Mouse (Mus musculus): Measurements from ENCODE around the gene Aff3.

The Aff3 gene

GRCm38 (mm10) chr1:38545282-38545945 is 119.3 kb downstream of the Aff3 start:
- no peak for DNase-seq (ENCODE audit: low read depth, low spot score)

GRCm38 (mm10) chr1:38544501-38544900 is 120.3 kb downstream of the Aff3 start:
- DNase-seq (ENCODE audit: low read depth, low spot score) = no peak

DNA sequence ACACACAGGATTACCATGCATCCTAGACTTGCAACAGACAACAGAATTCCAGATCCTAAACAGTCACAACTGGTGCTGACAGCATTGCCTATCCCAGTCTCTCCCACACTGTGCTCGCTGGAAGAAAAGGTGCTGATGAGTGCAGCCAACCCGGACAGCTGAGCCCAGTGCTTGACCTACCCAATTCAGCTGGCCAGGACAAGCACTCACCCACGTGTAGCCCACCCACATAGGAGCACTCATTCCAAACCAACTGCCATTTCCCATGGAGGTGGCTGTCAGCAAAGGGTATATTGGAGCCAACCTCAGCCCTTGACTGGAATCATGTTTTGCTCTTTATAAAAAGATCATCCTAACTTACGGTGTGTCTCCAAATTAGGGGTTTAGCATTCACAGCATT is 123.2 kb downstream of the Aff3 start:
- no peak for DNase-seq (ENCODE audit: low read depth, low spot score)

GRCm38 (mm10) chr1:38536929-38537540 is 127.7 kb downstream of the Aff3 start:
- no peak for DNase-seq (ENCODE audit: low read depth, low spot score)

DNA sequence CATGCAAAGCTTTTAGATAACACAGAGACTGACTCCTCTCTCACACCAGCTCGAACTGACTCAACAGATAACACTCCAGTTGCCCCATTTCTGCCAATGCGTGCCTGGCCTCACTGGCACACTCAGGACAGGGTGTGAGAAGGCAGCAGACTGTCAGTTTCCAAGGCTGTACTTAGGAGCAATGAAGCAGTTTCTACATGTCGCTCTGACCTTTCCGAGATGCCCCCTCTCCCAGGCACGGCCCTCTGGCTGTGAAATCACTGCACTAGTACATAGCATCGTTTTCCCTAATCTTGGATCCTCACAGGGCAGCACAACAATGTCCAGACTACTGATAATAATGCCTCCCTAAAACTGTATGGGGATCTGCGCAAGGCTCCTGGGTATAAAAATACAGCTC is 132.2 kb downstream of the Aff3 start:
- no peak for DNase-seq (ENCODE audit: low read depth, low spot score)

DNA sequence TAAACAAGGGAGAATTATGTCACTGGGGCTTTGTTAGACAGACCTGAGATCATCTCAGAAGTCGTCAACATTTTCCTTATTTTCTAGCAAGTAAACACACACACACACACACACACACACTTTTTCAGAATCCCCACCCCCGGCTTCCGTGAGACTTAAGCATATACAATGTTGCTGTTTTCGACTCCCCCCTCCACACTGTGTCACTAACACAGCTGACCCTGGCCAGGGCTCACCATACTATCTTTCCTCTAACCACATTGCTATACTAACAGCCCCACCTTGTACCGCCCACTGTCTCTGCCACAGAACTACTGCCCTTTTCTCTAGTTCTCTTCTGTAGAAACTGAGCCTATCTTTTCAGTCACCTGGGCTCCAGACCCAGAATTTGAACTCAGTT is 136.1 kb downstream of the Aff3 start:
- no peak for DNase-seq (ENCODE audit: low read depth, low spot score)

DNA sequence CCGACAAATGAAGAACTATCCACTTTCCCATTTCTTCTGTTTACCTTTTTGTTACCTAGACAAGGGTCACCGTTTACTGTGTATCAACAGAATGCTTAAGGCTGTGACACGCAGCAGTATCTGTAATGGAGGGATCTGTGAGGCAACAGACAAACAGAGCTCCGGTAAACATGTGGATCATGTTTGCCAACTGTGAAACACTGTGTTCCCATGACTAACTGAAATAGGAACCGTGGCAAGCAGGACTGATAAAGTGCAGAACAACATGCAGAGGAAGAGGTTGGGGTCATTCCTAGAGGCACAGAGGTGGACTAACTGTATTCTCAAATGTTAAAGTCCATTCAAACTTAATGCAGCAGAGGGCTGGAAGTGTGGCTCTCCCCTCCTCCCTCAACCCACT is 138.2 kb downstream of the Aff3 start:
- DNase-seq (ENCODE audit: low read depth, low spot score) = no peak

DNA sequence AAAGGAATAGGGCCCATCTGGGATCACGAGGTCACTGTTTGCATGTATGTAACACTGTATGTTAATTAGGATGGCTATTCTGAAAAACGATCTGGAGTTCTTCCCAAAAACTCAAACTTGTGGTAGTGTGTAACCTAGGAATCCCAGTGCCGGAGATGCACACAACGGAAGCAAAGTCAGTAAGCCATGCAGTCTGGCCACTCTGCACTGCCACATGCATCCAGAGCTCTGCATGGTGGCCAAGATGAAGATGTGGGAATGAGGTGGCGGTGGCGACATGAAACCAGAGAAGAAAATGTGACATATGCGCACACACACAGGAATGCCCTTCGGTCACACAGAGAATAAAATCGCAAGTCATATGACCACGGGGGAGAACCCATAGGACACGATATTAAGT is 143.1 kb downstream of the Aff3 start:
- DNase-seq (ENCODE audit: low read depth, low spot score) = no peak

DNA sequence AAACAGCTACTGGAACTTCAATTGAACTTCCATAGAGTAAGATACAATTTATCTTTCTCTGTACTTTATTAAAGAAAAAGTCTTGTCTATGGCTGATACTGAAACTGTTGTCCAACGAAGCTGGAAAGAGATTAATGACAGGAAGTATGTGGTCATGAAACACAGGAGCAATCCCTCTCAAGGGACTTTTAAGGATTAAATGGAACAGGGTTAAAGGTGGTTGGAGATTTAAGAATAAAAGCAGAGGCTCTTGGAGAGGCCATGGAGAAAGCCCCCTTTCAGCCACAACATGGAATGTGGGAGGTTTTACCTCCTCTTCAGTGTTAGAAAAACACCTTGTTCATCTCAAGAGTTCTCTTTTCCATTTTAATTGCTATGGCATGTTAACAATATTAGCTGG is 148.5 kb downstream of the Aff3 start:
- DNase-seq (ENCODE audit: low read depth, low spot score) = no peak

DNA sequence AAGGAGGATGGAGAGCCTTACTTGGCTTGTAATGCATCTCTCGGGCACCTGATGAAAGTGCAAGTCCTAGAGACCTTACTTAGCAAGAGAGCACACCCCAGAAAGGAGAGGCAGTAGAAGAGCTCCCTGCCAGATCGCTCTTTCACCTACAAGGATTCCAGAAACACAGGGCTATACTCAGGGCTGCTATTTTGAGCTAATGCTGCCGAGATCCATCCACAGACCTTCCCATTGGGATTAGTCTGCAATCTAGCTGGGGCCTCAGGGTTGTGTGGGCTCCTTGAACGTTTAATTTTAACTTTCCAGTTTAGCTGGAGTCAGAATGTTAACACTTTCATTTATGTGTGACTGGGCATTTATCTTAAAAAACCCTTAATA is 150.1 kb downstream of the Aff3 start:
- DNase-seq (ENCODE audit: low read depth, low spot score) = no peak

DNA sequence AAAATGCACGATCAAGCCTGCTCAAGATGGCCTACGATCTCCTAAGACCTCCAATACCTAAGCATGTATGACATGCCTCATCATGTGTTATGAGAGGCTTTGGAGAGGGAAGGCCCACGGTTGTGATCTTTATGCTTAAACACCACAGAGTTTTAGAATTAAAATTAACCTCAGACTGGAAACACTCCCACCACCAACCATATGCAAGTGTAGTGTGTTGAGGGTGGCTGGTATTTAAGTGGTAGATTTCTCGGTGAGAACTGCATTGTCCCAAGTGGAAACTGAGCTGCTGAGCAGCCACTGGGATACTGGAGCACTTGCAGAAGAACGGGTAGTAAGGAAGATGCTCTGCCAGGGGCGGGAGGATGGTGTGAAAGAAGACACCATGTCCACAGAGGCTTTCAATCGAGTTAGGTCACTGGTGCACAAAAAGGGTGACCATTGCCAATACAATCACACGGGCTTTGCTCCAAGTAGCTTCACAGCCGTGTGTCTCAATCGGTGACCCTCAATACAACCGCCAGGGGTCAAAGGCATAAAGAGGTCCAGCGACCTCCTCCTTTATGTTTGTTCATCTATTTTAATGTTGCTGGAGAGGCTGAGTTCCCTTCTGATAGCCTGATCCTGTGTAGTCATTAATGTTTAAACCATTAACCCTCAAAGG is 150.7 kb downstream of the Aff3 start:
- DNase-seq (ENCODE audit: low read depth, low spot score) = no peak

DNA sequence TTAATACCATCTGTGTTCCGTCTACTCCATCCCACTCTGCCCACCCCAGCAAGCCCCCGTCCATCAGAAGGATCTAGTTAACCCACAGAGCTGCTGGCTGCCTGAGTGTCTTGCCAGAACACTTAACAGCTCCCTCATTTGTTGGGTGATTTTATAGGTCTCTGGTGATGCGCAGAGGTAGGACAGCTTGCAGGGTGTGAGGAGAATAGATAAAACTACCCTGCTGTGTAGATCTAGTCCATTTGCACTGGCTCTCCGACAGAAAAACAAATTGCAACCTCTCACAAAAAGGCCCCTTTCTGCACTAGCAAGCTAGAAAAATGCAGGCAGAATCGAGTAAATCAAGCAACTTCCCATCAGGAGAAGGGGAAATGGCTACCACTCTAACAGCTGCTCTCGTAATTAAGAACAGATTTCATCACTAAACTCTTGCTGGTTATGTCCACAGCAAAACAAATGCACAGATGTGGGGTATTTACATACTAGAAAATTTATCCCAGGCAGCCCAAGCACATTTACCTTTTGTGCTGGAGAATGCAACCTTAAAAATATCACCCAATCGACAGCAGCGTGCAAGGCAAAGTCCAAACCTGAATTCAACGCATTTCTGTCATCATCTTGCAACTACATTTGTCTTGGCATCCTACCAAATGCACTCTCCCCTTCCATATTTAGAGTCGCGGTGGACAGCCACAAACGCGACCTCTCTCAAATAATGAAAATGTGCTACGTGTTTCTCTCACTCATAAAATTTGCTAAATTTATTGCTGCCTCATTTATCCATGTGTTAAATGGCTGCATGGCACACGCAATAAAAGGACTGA is 152.3 kb downstream of the Aff3 start:
- DNase-seq (ENCODE audit: low read depth, low spot score) = no peak

GRCm38 (mm10) chr1:38511076-38511475 is 153.7 kb downstream of the Aff3 start:
- DNase-seq (ENCODE audit: low read depth, low spot score) = no peak

DNA sequence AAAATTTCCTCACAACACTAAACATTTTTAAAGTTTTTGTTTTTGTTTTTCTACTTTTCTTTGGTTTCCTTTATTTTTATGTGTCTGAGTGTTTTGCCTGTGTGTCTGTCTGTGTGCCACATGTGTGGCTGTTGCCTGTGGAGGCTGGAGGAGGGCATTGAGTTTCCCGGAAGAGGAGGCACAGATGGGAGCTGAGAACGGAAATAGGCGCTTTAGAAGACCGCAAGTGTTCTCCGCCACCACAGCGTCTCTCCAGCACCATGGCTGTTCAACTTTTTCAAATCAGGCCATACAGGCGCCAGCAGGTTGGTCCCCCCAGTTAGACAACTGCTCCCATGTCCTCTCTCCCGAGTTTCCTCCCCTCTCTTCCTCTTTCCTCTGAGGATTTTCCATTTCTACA is 155.5 kb downstream of the Aff3 start:
- DNase-seq (ENCODE audit: low read depth, low spot score) = no peak

DNA sequence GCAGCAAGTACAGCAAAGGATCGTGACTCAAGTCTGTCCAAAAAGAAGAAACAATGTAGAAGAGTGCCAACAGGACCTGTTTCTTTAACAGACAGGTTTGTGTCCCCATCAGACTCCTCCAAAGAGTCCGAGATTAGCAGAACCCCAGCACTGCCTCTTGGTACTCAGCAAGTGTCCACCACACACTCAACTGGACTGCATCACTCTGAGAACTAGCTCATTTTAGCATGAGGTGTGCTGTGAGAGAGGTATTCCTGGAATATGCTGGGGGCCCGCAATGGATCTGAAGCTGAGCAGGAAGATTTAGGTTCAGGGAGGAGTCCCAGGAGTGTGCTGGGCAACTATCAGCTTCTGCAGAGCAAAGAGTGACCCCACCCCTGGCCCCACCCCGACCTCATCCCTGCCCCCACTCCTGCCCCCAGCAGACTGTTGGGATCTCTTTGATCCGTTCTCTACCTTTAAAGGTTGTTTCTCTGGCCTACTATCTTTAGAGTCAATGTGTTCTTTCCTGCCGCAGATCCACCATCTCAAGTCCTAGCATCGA is 157.0 kb downstream of the Aff3 start:
- DNase-seq (ENCODE audit: low read depth, low spot score) = no peak

DNA sequence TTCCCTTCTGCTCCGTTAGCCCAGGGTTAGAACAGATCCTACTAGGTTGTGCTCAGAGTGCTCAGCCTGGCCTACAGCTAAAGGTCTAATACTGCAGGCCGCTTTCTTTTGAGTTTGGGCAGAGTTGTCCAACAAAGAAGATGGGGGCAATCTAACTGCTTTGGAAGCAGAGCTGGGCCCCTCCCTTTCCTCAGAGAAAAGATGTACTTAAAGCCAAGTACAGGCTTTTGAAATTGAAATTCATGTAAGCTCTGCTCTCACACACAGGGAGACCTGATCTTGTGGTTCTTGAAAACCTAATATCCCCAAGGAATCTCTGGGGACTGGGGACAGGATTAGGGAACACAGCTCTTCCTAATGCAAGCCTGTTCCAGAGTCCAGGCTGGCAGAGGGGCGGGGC is 158.4 kb downstream of the Aff3 start:
- no peak for DNase-seq (ENCODE audit: low read depth, low spot score)

DNA sequence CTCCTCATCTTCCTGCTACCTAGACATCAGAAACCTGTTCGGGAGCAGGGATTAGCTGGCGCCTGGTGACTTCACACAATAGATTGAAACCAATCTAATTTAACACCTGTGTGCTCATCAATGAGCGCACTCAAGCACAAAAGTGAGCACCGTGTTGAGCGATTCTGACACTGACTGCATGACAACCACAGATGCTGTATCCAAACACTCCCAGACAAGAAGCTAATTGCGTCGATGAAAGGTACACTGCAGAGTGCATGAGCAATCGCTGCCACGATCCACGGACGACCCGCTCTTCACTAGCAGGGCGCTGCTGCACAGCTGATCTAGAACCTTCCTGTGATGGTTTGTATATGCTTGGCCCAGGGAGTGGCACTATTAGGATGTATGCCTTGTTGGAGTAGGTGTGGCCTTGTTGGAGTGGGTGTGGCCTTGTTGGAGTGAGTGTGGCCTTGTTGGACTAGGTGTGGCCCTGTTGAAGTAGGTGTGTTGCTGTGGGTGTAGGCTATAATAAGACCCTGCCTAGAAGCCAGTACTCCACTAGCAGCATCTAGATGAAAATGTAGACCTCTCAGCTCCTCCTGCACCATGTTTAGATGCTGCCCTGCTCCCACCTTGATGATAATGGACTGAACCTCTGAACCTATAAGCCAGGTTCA is 161.2 kb downstream of the Aff3 start:
- no peak for DNase-seq (ENCODE audit: low read depth, low spot score)

DNA sequence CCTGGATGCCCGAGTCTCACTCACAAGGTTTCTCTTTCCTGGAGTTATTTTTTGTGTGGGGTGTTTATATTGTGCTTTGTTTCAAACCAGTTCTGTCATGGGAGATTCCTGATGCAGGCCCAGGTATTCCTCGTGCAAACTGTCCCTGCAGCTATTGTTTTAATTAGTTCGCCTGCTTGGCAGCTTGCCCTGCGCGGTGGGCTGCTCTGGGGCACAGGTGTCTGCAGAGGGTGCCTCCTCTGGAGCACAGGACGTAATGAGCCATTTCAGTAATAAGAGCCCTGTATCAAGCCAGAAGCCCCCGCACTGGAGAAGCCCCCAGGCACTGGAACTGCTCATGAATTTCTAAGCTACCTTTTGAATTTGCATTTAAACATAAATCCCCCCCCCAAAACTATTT is 162.0 kb downstream of the Aff3 start:
- no peak for DNase-seq (ENCODE audit: low read depth, low spot score)

DNA sequence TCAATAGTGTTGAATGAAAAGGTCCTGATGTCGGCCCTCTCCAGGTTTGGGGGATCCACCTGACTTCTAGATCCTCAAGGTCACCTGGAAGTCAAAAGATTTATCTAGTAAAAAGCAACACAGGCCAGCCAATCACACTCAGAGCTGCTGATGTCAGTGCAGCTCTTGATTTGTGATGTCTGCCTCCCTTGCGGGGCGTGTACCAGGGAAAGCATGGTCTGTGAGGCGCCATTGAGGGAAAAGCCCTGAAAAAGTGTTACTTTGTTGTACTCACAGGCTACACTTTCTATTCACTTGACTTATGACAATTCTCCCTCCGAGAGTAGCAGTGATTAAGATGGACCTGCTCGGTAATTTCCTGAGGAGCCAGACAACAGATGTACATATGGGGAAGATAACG is 163.5 kb downstream of the Aff3 start:
- DNase-seq (ENCODE audit: low read depth, low spot score) = no peak

- DNase-seq (ENCODE audit: low read depth, low spot score) = no peak
Measured at GRCm38 (mm10) chr1:38499500-38499899, 165.3 kb downstream of the Aff3 start.

DNA sequence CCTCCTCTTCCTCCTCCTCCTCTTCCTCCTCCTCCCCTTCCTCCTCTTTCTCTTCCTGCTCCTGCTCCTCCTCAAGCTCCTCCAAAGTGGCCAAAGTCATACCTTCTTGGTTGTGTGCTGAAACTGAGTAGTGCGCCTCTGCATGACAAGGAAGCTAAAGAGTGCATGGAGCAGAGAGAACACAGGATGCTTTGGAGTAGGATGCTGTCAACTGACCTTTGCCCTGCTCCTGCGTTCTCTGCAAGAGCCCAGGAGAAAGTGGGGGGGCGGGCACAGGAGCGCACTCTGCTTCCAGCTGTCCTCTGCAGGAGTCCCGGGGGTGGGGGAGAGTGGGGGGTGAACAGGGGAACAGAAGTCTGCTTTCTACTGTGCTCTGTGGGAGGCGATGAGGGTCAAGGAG is 167.2 kb downstream of the Aff3 start:
- no peak for DNase-seq (ENCODE audit: low read depth, low spot score)

Measured in brain, embryonic 18.5 days (tissue).